Mouse (Mus musculus) embryonic facial prominence, embryonic 14.5 days (tissue): ENCODE results near the gene Olfr1423. TPM values are rescaled to one million over a fixed set of nuclear protein-coding genes. Genes with fewer than 3 reads are reported as not detected.

Experiments used
- ATAC-seq: fragments of 200-750 bp; cut with Nextera tagmentation; 2 replicates; pipeline ENCODE4 v1.8.0; 2017; ENCODE audit warnings: low read depth, moderate number of reproducible peaks, moderate TSS enrichment
- DNase-seq: peaks from one replicate; pipeline ENCODE4 v3.0.0-alpha.2; 2015; ENCODE audit warnings: low spot score
- H3K27ac ChIP-seq: fragments of 300-500 bp; sonication (generic); replicated peaks from 2 replicates; pipeline ENCODE4 v1.5.1; 2014; ENCODE audit warnings: low read depth, mild to moderate bottlenecking, low read length, moderate library complexity
- H3K27me3 ChIP-seq: fragments of 300-500 bp; sonication (generic); replicated peaks from 2 replicates; pipeline ENCODE4 v1.6.1; 2014; ENCODE audit warnings: low read length; ENCODE audit not compliant: control insufficient read depth, insufficient read depth
- H3K36me3 ChIP-seq: fragments of 300-500 bp; sonication (generic); 2 replicates; pipeline ENCODE4 v1.6.1; 2014; ENCODE audit warnings: low read length, mixed read lengths; ENCODE audit not compliant: control insufficient read depth, insufficient read depth
- H3K4me1 ChIP-seq: fragments of 300-500 bp; sonication (generic); 2 replicates; pipeline ENCODE4 v1.6.1; 2014; ENCODE audit warnings: antibody characterized with exemption, low read length; ENCODE audit not compliant: control insufficient read depth, insufficient read depth
- H3K4me2 ChIP-seq: fragments of 300-500 bp; sonication (generic); 2 replicates; pipeline ENCODE4 v1.6.1; 2014; ENCODE audit warnings: low read depth, mild to moderate bottlenecking, low read length, moderate library complexity, mixed read lengths
- H3K4me3 ChIP-seq: fragments of 300-500 bp; sonication (generic); 2 replicates; pipeline ENCODE4 v1.5.1; 2014; ENCODE audit warnings: low read depth, mild to moderate bottlenecking, low read length
- H3K9ac ChIP-seq: fragments of 300-500 bp; sonication (generic); 2 replicates; pipeline ENCODE4 v1.6.1; 2014; ENCODE audit warnings: low read depth, mild to moderate bottlenecking, low read length, moderate library complexity, mixed read lengths
- H3K9me3 ChIP-seq: fragments of 300-500 bp; sonication (generic); 2 replicates; pipeline ENCODE4 v1.6.1; 2016; ENCODE audit warnings: low read length; ENCODE audit not compliant: control insufficient read depth
- WGBS: fragments of 180-500 bp; shearing (Covaris S2); extraction: QIAGEN DNeasy Blood & Tissue Kit; methylation state at CpG from one replicate; pipeline ENCODE4 v1.1.7; 2014; 5-methylcytosine and 5-hydroxymethylcytosine counted together
- polyA plus RNA-seq: library from polyadenylated mRNA; unstranded; fragments of >200 nt; fragmentation: Nextera tagmentation; extraction: Ambion mirVana; gene quantifications from 2 replicates; pipeline ENCODE4 v1.2.1, GENCODE M21; 2014

The Olfr1423 gene
- polyA plus RNA-seq, 1 experiment from 2014 or later: not detected

GRCm38 (mm10) chr19:12009501-12010280, 31.4 kb downstream of the Olfr1423 start:
- 1% methylated on average over 24 of the region's 24 CpGs for WGBS
- Histone ChIP-seq H3K27ac (peak overlapping the region; percentile 91), H3K4me2 (peak overlapping the region; percentile 63), H3K9me3 (no peaks in the 10 kb centered on the region), H3K4me1 (peaks cover 8% of the 10 kb centered on the region), H3K27me3 (no peaks in the 10 kb centered on the region), H3K36me3 (no peaks in the 10 kb centered on the region), H3K4me3 (peak overlapping the region; percentile 56), H3K9ac (peak overlapping the region; percentile 76)
- ATAC-seq (peak; percentile 13), DNase-seq (peak; percentile 92)

GRCm38 (mm10) chr19:12008410-12009380, 32.4 kb downstream of the Olfr1423 start:
- H3K36me3 ChIP-seq: no peaks in the 10 kb centered on the region
- H3K27me3 ChIP-seq: no peaks in the 10 kb centered on the region
- H3K4me2 ChIP-seq: peak overlapping the region; percentile 63
- no peak overlapping the region for H3K9ac ChIP-seq
- ATAC-seq (no peak), DNase-seq (no peak)
- 0 out of 2 replicates have a peak overlapping the region, but pooled peaks have one; percentile 1 for H3K4me3 ChIP-seq
- 19% methylated on average over 17 of the region's 17 CpGs for WGBS
- peaks cover 11% of the 10 kb centered on the region for H3K4me1 ChIP-seq
- no peaks in the 10 kb centered on the region for H3K9me3 ChIP-seq
- H3K27ac ChIP-seq: no peak overlapping the region; the same call in 1 of the 2 replicates

GRCm38 (mm10) chr19:12007105-12007931, 33.8 kb downstream of the Olfr1423 start:
- Histone ChIP-seq H3K9me3 (no peaks in the 10 kb centered on the region), H3K4me2 (peak overlapping the region; percentile 67), H3K9ac (no peak overlapping the region), H3K27ac (no peak overlapping the region), H3K27me3 (no peaks in the 10 kb centered on the region), H3K4me1 (peaks cover 11% of the 10 kb centered on the region), H3K4me3 (peak overlapping the region; percentile 68), H3K36me3 (no peaks in the 10 kb centered on the region)
- ATAC-seq: no peak
- 12% methylated on average over 17 of the region's 17 CpGs for WGBS
- peak; percentile 54 for DNase-seq

GRCm38 (mm10) chr19:12006361-12006947, 34.7 kb downstream of the Olfr1423 start:
- ATAC-seq: no peak
- H3K36me3 ChIP-seq: no peaks in the 10 kb centered on the region
- H3K27me3 ChIP-seq: no peaks in the 10 kb centered on the region
- H3K27ac ChIP-seq: peak overlapping the region; percentile 58; the same call in 1 of the 2 replicates
- H3K4me1 ChIP-seq: peaks cover 11% of the 10 kb centered on the region
- peak overlapping the region; percentile 67 for H3K4me2 ChIP-seq
- 4% methylated on average over 17 of the region's 17 CpGs for WGBS
- DNase-seq: peak; percentile 9
- no peaks in the 10 kb centered on the region for H3K9me3 ChIP-seq
- H3K9ac ChIP-seq: peak overlapping the region; percentile 66
- H3K4me3 ChIP-seq: peak overlapping the region; percentile 68

- WGBS: under 1% methylated on average over 41 of the region's 41 CpGs
- H3K4me3 ChIP-seq: peak overlapping the region; percentile 68
- DNase-seq: peak; percentile 94
Measured at GRCm38 (mm10) chr19:12005376-12006360, 35.4 kb downstream of the Olfr1423 start.

GRCm38 (mm10) chr19:12004216-12005008, 36.7 kb downstream of the Olfr1423 start:
- H3K4me3 ChIP-seq: peak overlapping the region; percentile 68
- no peaks in the 10 kb centered on the region for H3K9me3 ChIP-seq
- peak overlapping the region; percentile 67 for H3K4me2 ChIP-seq
- peaks cover 11% of the 10 kb centered on the region for H3K4me1 ChIP-seq
- H3K27ac ChIP-seq: no peak overlapping the region
- 53% methylated on average over 9 of the region's 9 CpGs for WGBS
- no peaks in the 10 kb centered on the region for H3K36me3 ChIP-seq
- ATAC-seq (no peak), DNase-seq (peak; percentile 12)
- no peaks in the 10 kb centered on the region for H3K27me3 ChIP-seq
- peak overlapping the region; percentile 68; the same call in 1 of the 2 replicates for H3K9ac ChIP-seq

More at GRCm38 (mm10) chr19:12005376-12006360, 35.4 kb downstream of the Olfr1423 start:
- Histone ChIP-seq H3K27ac (peak overlapping the region; percentile 84), H3K9me3 (no peaks in the 10 kb centered on the region), H3K27me3 (no peaks in the 10 kb centered on the region), H3K4me1 (peaks cover 11% of the 10 kb centered on the region), H3K36me3 (no peaks in the 10 kb centered on the region), H3K9ac (peak overlapping the region; percentile 68), H3K4me2 (peak overlapping the region; percentile 67)
- peak; percentile 75 for ATAC-seq
